ENCODE assay signal across 23 mouse cellular contexts in genomic region chr13:64440592-64440991, GRCm38 (mm10). TPM values are rescaled to one million over a fixed set of nuclear protein-coding genes. Genes with fewer than 3 reads are reported as not detected.
"Had no signal": no experiment of that assay in that cellular context is flagged by ENCODE, and none has a peak within 500 bp of the region (broad histone marks: within the 10 kb centered on the region; RNA-seq: fewer than 3 reads in every experiment).

No protein-coding gene starts in this region.

- H3K4me3 ChIP-seq: liver, embryonic 13.5 days; liver, embryonic 15.5 days; megakaryocyte, embryonic 14.5 days; midbrain, embryonic 10.5 days; midbrain, embryonic 12.5 days; myocyte; neural tube, embryonic 13.5 days; neural tube, embryonic 15.5 days had no signal

- H3K4me1 ChIP-seq: midbrain, embryonic 10.5 days; midbrain, embryonic 12.5 days; neural tube, embryonic 13.5 days; neural tube, embryonic 15.5 days had no signal

- H3K36me3 ChIP-seq: liver, embryonic 15.5 days; midbrain, embryonic 10.5 days had no signal

- H3K27me3 ChIP-seq: liver, embryonic 13.5 days; liver, embryonic 15.5 days; megakaryocyte, embryonic 14.5 days; midbrain, embryonic 12.5 days; neural tube, embryonic 13.5 days; neural tube, embryonic 15.5 days had no signal

- H3K9ac ChIP-seq: liver, embryonic 13.5 days; liver, embryonic 15.5 days; lung, embryonic 14.5 days; midbrain, embryonic 12.5 days; neural tube, embryonic 13.5 days; neural tube, embryonic 15.5 days had no signal

- DNase-seq: liver, embryonic 13.5 days; lung, adult 18-20 months; lung, embryonic 14.5 days; lung, postnatal 10 days; lung, postnatal 4 days; midbrain, embryonic 14.5 days; retina, postnatal 1 day; right cerebral cortex, postnatal 14 days; thymus, adult 18-20 months; thymus, postnatal 25 days had no signal

- H3K27ac ChIP-seq: liver, embryonic 13.5 days; liver, embryonic 15.5 days; midbrain, embryonic 10.5 days; midbrain, embryonic 12.5 days; neural tube, embryonic 13.5 days; neural tube, embryonic 15.5 days had no signal

- ATAC-seq: midbrain, embryonic 16.5 days had no signal

- H3K4me2 ChIP-seq: liver, embryonic 13.5 days; liver, embryonic 15.5 days; lung, embryonic 14.5 days; midbrain, embryonic 12.5 days; neural tube, embryonic 13.5 days; neural tube, embryonic 15.5 days had no signal

- H3K9me3 ChIP-seq: liver, embryonic 13.5 days; liver, embryonic 15.5 days; megakaryocyte, embryonic 14.5 days; midbrain, embryonic 10.5 days; midbrain, embryonic 12.5 days; neural tube, embryonic 13.5 days; neural tube, embryonic 15.5 days had no signal

RNA-seq across cellular contexts. Expression of gene Fam240b, which starts 57.0 kb away (rescaled TPM):
- polyA plus RNA-seq: liver, embryonic 13.5 days; liver, embryonic 15.5 days; lung, embryonic 14.5 days; lung, embryonic 16.5 days; midbrain, embryonic 10.5 days; midbrain, embryonic 12.5 days; midbrain, embryonic 14.5 days; myocyte; neural tube, embryonic 11.5 days; neural tube, embryonic 13.5 days; spleen, adult 2 months; stomach, embryonic 14.5 days; thymus, postnatal 0 days had no signal
